In the genomic region with DNA sequence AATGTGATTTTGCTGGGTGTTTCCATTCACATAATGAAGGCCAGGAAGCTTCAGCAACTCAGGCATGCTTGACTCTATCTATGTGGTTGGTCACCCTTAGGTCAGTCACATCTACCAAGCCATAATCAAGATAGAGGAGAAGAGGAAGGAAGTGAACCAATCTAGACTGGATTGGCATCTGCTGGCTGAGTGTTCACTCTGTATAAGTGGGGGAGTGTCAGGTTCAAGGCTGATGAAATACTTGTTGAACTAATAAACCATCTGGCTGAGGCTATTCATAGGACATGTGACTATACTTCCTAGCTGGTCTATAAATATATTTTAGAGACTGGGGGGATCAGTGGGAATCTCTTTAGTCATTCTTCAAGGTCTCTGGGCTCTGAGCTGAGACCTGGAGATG, we compare ENCODE assay signal across 25 mouse cellular contexts.
"Had no signal": no experiment of that assay in that cellular context is flagged by ENCODE, and none has a peak within 500 bp of the region (broad histone marks: within the 10 kb centered on the region; RNA-seq: fewer than 3 reads in every experiment).

No protein-coding gene starts in this region.

- H3K27me3 ChIP-seq: heart, embryonic 12.5 days; hindbrain, embryonic 12.5 days; limb, embryonic 12.5 days had no signal

- H3K4me3 ChIP-seq: gastrocnemius, adult 2 months; heart, adult 2 months; heart, embryonic 10.5 days; heart, embryonic 12.5 days; hindbrain, embryonic 10.5 days; hindbrain, embryonic 12.5 days; layer of hippocampus, adult 2 months; left cerebral cortex, adult 2 months; limb, embryonic 10.5 days; limb, embryonic 12.5 days had no signal

- H3K36me3 ChIP-seq: heart, embryonic 10.5 days; heart, embryonic 12.5 days; hindbrain, embryonic 10.5 days; hindbrain, embryonic 12.5 days; limb, embryonic 10.5 days; limb, embryonic 12.5 days had no signal

- H3K4me1 ChIP-seq: heart, embryonic 12.5 days; hindbrain, embryonic 10.5 days; hindbrain, embryonic 12.5 days; limb, embryonic 10.5 days had no signal

- DNase-seq: gastrocnemius, adult 2 months; gastrocnemius, postnatal 10 days; gastrocnemius, postnatal 25 days; heart, adult 2 months; heart, postnatal 10 days; heart, postnatal 4 days; kidney, adult 18-20 months; kidney, adult 8-10 months; kidney, postnatal 10 days; kidney, postnatal 25 days; kidney, postnatal 4 days; liver had no signal

- H3K9ac ChIP-seq: heart, embryonic 12.5 days; hindbrain, embryonic 12.5 days; hindbrain, embryonic 14.5 days; limb, embryonic 12.5 days had no signal

- ATAC-seq: hindbrain, embryonic 16.5 days; inflammation-experienced regulatory T-cells, adult 6 months; intestine, postnatal 0 days had no signal

- H3K9me3 ChIP-seq: heart, embryonic 10.5 days; heart, embryonic 12.5 days; hindbrain, embryonic 10.5 days; hindbrain, embryonic 12.5 days; limb, embryonic 10.5 days; limb, embryonic 12.5 days had no signal

- H3K4me2 ChIP-seq: heart, embryonic 12.5 days; hindbrain, embryonic 12.5 days; hindbrain, embryonic 14.5 days; limb, embryonic 12.5 days; liver, embryonic 11.5 days had no signal

- H3K27ac ChIP-seq: gastrocnemius, adult 2 months; heart, adult 2 months; heart, embryonic 10.5 days; hindbrain, embryonic 10.5 days; hindbrain, embryonic 12.5 days; hindbrain, embryonic 14.5 days; layer of hippocampus, adult 2 months; left cerebral cortex, adult 2 months; limb, embryonic 10.5 days; limb, embryonic 12.5 days had no signal
